Mouse (Mus musculus) liver, adult 2 months (tissue): Measurements from ENCODE around the gene Parp2.

Experiments used
- CTCF ChIP-seq: fragments of 200-500 bp; IDR thresholded peaks from 2 replicates; pipeline ENCODE4 v1.5.1; 2011; ENCODE audit warnings: low read depth, low read length, control low read depth
- POLR2A ChIP-seq: fragments of 200-500 bp; IDR thresholded peaks from 2 replicates; pipeline ENCODE4 v1.6.1; 2011; ENCODE audit warnings: low read length, control low read depth; ENCODE audit not compliant: insufficient read depth; ENCODE audit errors: extremely low read depth

- TF ChIP-seq CTCF = no peak
- TF ChIP-seq POLR2A = no peak
Measured at GRCm38 (mm10) chr14:50788157-50788556, 19.5 kb upstream of the Parp2 start.
